Mouse (Mus musculus) hindbrain, embryonic 15.5 days (tissue): ENCODE data around the gene Fam207a. TPM values are rescaled to one million over a fixed set of nuclear protein-coding genes. Genes with fewer than 3 reads are reported as not detected.

Source experiments
- ATAC-seq: fragments of 200-750 bp; cut with Nextera tagmentation; 2 replicates; pipeline ENCODE4 v1.8.0; 2017; ENCODE audit warnings: low read depth, moderate number of reproducible peaks, moderate TSS enrichment; ENCODE audit not compliant: low FRiP score
- H3K27ac ChIP-seq: fragments of 300-500 bp; sonication (generic); replicated peaks from 2 replicates; pipeline ENCODE4 v1.5.1; 2015; ENCODE audit warnings: mild to moderate bottlenecking, inconsistent platforms
- H3K27me3 ChIP-seq: fragments of 300-500 bp; sonication (generic); 2 replicates; pipeline ENCODE4 v1.6.1; 2015; ENCODE audit warnings: control low read depth, inconsistent platforms
- H3K36me3 ChIP-seq: fragments of 300-500 bp; sonication (generic); 2 replicates; pipeline ENCODE4 v1.6.1; 2015; ENCODE audit warnings: control low read depth, inconsistent platforms
- H3K4me1 ChIP-seq: fragments of 300-500 bp; sonication (generic); replicated peaks from 2 replicates; pipeline ENCODE4 v1.6.1; 2015; ENCODE audit warnings: control low read depth, inconsistent platforms
- H3K4me2 ChIP-seq: fragments of 300-500 bp; sonication (generic); 2 replicates; pipeline ENCODE4 v1.6.1; 2015; ENCODE audit warnings: moderate library complexity, mild to moderate bottlenecking, inconsistent platforms
- H3K4me3 ChIP-seq: fragments of 300-500 bp; sonication (generic); 2 replicates; pipeline ENCODE4 v1.5.1; 2015; ENCODE audit warnings: mild to moderate bottlenecking, inconsistent platforms
- H3K9ac ChIP-seq: fragments of 300-500 bp; sonication (generic); 2 replicates; pipeline ENCODE4 v1.6.1; 2015; ENCODE audit warnings: inconsistent platforms
- H3K9me3 ChIP-seq: fragments of 300-500 bp; sonication (generic); 2 replicates; pipeline ENCODE4 v1.6.1; 2016; ENCODE audit warnings: control low read depth, inconsistent platforms
- WGBS: fragments of 180-500 bp; shearing (Covaris S2); methylation state at CpG from one replicate; pipeline ENCODE4 v1.1.7; 2015; 5-methylcytosine and 5-hydroxymethylcytosine counted together
- polyA plus RNA-seq: library from polyadenylated mRNA; unstranded; fragments of >200 nt; fragmentation: Nextera tagmentation; extraction: Ambion mirVana; gene quantifications from 2 replicates; pipeline ENCODE4 v1.2.1, GENCODE M21; 2015

Gene Fam207a
- polyA plus RNA-seq, 1 experiment from 2014 or later: 48.4 TPM

DNA sequence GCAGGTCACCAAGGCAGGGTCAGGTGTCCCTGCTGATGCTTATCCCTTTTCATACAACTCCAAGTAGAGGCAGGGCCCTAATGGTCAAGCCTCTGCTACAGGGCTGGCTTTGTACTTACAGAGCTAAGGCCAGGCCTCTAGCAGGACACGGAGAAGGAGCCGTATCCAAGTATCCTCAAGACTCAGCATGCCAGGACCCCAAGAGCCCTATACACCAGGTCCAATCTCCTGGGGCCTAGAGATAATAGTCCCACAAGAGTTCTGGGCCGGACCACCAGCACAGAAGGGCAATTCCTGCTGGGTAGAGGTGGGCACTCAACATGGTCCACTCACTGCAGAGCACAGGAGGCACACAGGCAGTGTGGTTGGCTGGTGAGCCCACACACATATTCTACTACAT, 6.8 kb downstream of the Fam207a start:
- Histone ChIP-seq H3K9me3 (no peaks in the 10 kb centered on the region), H3K4me3 (no peak overlapping the region), H3K4me2 (no peak overlapping the region), H3K4me1 (peaks cover 13% of the 10 kb centered on the region), H3K36me3 (peaks cover 36% of the 10 kb centered on the region), H3K9ac (no peak overlapping the region), H3K27ac (no peak overlapping the region), H3K27me3 (no peaks in the 10 kb centered on the region)
- WGBS: 86% methylated on average over 3 of the region's 3 CpGs
- no peak for ATAC-seq

DNA sequence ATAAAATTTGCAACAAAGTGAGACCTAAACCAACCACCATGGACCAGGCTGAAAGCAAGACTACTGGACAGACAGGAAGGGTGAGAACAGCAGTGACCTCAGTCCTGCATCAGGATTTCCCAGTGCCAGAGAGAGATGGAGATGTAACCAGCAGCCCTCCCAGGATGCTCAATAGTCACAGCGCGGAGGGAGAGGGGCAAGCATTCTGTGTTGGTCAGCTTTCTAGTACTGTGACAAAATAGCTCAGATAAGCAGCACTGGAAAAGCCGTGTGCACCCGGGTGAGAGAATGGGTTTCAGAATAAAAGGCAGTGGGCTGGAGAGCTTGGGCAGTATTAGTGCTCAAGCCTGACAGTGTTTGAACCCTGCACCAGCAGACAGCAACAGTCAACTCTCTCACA, 7.8 kb downstream of the Fam207a start:
- ATAC-seq: no peak
- no peaks in the 10 kb centered on the region for H3K9me3 ChIP-seq
- WGBS: 95% methylated on average over 4 of the region's 4 CpGs
- no peak overlapping the region for H3K4me3 ChIP-seq
- no peaks in the 10 kb centered on the region for H3K27me3 ChIP-seq
- H3K4me1 ChIP-seq: peaks cover 13% of the 10 kb centered on the region
- peaks cover 37% of the 10 kb centered on the region for H3K36me3 ChIP-seq
- no peak overlapping the region for H3K4me2 ChIP-seq
- no peak overlapping the region for H3K27ac ChIP-seq
- no peak overlapping the region for H3K9ac ChIP-seq

DNA sequence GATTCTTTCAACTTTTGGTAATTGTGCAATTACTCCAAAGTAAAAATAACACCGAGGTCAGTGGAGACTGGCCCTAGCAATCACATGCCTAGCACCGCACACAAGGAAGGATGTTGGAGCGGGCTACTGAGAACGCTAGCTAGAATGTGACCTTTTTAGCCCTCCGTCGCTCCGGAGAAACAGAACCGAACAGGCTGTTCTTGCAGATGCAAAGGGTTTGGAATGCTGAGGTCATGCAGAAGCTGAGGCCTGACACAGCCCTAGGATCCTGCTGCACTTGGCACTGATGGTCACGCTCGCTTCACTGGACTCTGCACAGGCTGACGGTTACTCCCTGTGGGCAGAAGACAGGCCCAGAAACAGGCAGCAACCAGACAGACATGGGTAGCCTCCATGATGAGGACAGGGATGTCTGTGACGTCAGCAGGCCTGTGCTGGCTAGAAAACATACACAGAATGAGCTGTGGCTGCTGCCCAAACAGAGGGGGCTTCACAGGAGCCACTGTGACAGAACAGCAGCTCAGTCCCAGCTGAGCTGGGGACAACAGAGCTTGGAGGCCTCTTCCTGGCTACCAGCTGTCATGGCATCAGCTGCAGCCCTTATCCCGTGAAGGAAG, 8.5 kb downstream of the Fam207a start:
- WGBS: 87% methylated on average over 13 of the region's 13 CpGs
- H3K27me3 ChIP-seq: no peaks in the 10 kb centered on the region
- no peaks in the 10 kb centered on the region for H3K9me3 ChIP-seq
- no peak overlapping the region for H3K4me2 ChIP-seq
- H3K36me3 ChIP-seq: peaks cover 30% of the 10 kb centered on the region
- H3K9ac ChIP-seq: no peak overlapping the region
- H3K4me3 ChIP-seq: no peak overlapping the region
- peaks cover 13% of the 10 kb centered on the region for H3K4me1 ChIP-seq
- no peak for ATAC-seq
- H3K27ac ChIP-seq: no peak overlapping the region; the same call in 1 of the 2 replicates

DNA sequence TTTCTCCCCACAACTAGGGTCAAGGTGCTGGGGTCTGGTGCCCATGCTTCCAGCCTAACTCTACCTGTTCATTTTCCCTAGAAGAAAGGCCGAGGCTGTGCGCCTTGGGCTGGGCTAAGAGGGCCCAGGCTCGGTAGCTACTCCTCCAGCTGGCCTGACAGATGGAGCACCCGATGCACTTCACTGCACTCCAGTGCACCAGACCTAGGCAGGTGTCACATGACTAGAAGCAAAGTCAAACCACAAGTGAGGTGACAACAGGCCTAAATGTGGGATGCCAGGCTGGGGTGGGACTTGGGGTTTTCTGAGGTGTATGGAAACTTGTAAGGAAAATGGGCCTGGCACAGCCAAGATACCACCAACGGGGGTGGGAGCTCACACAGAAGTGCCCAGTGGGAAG, 9.1 kb downstream of the Fam207a start:
- H3K9ac ChIP-seq: no peak overlapping the region
- H3K27ac ChIP-seq: no peak overlapping the region; the same call in 1 of the 2 replicates
- H3K4me1 ChIP-seq: peaks cover 13% of the 10 kb centered on the region
- H3K4me3 ChIP-seq: no peak overlapping the region
- ATAC-seq: no peak
- no peak overlapping the region for H3K4me2 ChIP-seq
- H3K9me3 ChIP-seq: no peaks in the 10 kb centered on the region
- 78% methylated on average over 5 of the region's 5 CpGs for WGBS
- no peaks in the 10 kb centered on the region for H3K27me3 ChIP-seq
- peaks cover 25% of the 10 kb centered on the region for H3K36me3 ChIP-seq

DNA sequence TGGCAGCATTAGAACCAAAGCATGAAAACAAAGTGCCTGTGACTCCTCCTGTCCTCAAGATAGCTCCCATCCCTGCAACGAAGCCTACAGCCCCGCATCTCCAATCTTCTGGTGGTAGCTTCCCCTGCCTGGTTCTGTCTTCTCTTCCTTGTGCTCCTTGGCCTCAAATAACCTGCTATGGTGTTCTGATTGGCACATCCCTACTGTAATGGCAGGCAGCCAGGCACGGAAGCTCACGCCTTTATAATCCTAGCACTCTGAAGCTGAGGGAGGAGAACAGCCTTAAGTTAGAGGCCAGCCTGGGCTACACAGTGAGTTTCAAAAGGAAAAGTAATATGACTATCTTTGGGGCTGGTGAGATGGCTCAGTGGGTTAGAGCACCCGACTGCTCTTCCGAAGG, 11.4 kb downstream of the Fam207a start:
- 89% methylated on average over 6 of the region's 6 CpGs for WGBS
- no peak overlapping the region for H3K9ac ChIP-seq
- H3K9me3 ChIP-seq: no peaks in the 10 kb centered on the region
- ATAC-seq: no peak
- no peaks in the 10 kb centered on the region for H3K27me3 ChIP-seq
- H3K4me1 ChIP-seq: peaks cover 4% of the 10 kb centered on the region
- H3K36me3 ChIP-seq: peaks cover 30% of the 10 kb centered on the region
- H3K4me2 ChIP-seq: no peak overlapping the region
- H3K27ac ChIP-seq: no peak overlapping the region
- no peak overlapping the region for H3K4me3 ChIP-seq

DNA sequence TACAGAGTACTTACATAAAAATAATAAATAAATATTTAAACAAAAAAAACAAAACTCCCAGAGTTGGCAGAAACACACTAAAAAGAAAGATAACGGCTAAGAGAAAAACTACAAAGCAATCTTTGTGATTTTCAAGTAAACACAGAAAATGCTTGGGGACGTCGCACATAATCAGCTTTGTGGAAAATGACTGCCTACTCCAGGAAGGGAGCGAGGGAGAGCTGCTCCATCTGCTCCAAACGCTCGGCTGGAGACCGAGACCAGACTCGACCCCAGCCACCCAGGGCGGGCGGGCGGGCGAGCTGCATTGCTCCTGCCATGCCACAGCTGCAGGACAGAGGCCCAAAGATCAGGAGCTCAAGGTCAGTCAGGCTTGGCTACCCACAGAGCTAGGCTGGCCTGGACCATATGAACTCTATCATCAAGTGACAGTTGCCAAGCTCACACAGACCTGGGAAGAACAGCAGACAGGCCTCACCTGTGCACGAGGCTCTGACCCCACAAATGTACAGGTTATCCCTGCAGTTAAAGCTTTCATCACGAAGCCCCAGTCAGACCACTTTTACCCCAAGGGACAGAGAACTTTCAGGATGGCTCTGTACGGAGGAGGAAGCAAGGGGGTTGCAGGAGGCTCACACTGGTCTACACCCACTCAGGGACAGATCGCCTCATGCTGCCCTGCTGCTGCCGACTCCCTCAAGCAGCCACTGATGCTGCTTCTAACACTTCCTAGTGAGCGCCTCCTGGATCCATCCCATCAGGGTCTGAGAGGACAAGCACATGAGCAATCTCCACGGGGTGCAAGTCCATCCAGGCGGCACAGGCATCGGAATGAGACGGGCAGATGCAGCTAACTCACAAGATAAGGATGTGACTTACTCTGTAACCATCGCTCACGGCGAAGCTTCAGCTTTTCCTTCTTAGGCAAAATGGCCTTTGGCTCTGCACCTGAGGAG, 12.3 kb downstream of the Fam207a start:
- Histone ChIP-seq H3K9me3 (no peaks in the 10 kb centered on the region), H3K4me3 (no peak overlapping the region), H3K9ac (no peak overlapping the region), H3K36me3 (peaks cover 33% of the 10 kb centered on the region), H3K27me3 (no peaks in the 10 kb centered on the region), H3K4me1 (no peaks in the 10 kb centered on the region), H3K27ac (no peak overlapping the region), H3K4me2 (no peak overlapping the region)
- ATAC-seq: no peak
- 87% methylated on average over 25 of the region's 25 CpGs for WGBS

DNA sequence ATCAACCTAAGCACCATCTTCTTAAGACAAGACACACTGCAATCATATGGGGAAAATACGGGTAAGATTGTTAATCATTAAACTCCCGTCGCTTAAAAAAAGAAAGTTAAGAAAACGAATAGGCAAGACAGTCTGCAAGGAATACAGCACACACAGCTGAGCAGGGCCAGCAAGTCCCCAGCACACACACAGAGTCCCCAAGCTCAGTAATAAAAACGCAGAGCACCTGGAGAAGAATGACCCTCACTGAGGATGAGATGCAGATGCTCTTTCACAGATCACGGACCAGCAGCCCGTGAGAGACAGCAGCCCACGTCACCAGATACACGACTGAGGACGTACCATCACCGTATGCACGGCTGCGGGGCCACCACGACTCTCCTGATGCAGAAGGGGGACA, 14.9 kb downstream of the Fam207a start:
- WGBS: 78% methylated on average over 14 of the region's 14 CpGs
- no peak overlapping the region for H3K27ac ChIP-seq
- H3K4me1 ChIP-seq: no peaks in the 10 kb centered on the region
- no peak overlapping the region for H3K4me3 ChIP-seq
- ATAC-seq: no peak
- H3K4me2 ChIP-seq: no peak overlapping the region
- H3K27me3 ChIP-seq: no peaks in the 10 kb centered on the region
- H3K9ac ChIP-seq: no peak overlapping the region
- H3K36me3 ChIP-seq: peaks cover 15% of the 10 kb centered on the region
- H3K9me3 ChIP-seq: no peaks in the 10 kb centered on the region

DNA sequence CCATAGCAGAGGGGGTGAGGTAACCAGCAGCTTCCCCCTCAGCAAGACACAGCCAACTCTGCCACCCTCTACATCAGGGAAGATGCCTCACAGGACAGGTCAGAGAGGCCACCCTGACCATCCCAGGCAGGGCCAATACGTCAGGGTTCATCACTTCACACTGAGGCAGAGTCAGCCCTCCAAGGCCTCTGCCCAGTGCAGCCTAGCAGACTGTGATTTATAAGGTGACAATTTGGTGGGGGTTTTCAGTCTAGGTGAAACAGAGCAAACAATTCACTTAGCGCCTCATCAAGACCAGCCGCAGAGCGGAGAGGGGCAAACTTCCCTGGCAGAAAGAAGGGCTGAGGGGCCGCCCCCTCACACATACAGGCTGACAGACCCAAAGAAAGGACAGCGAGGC, 17.3 kb downstream of the Fam207a start:
- WGBS: 84% methylated on average over 6 of the region's 6 CpGs
- no peaks in the 10 kb centered on the region for H3K9me3 ChIP-seq
- H3K4me2 ChIP-seq: no peak overlapping the region
- no peaks in the 10 kb centered on the region for H3K4me1 ChIP-seq
- no peak overlapping the region for H3K4me3 ChIP-seq
- H3K27me3 ChIP-seq: no peaks in the 10 kb centered on the region
- H3K36me3 ChIP-seq: peaks cover 28% of the 10 kb centered on the region
- H3K27ac ChIP-seq: no peak overlapping the region
- ATAC-seq: no peak
- no peak overlapping the region for H3K9ac ChIP-seq

DNA sequence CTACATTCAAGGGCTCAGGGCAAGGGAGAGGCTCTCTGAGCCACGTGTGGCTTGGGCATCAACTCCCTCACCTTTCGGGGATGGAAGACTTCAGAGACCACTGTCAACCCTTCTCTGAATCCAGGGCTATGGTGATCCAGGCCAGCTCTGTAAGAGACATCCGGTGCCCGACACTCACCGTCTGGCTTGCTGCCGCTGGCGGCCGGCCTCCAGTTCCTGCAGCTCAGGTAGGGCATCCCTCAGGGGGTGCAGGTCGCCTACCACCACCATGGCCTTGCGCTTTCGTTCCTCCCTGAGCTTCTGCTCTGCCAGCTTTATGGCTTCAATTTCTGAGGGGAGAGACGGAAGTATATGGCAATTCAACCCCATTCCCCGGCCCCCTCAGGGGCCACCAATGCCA, 18.4 kb downstream of the Fam207a start:
- 95% methylated on average over 13 of the region's 13 CpGs for WGBS
- no peaks in the 10 kb centered on the region for H3K9me3 ChIP-seq
- no peak overlapping the region for H3K4me3 ChIP-seq
- no peaks in the 10 kb centered on the region for H3K4me1 ChIP-seq
- no peak for ATAC-seq
- H3K9ac ChIP-seq: no peak overlapping the region
- no peak overlapping the region for H3K4me2 ChIP-seq
- H3K27ac ChIP-seq: no peak overlapping the region
- no peaks in the 10 kb centered on the region for H3K27me3 ChIP-seq
- H3K36me3 ChIP-seq: peaks cover 29% of the 10 kb centered on the region

DNA sequence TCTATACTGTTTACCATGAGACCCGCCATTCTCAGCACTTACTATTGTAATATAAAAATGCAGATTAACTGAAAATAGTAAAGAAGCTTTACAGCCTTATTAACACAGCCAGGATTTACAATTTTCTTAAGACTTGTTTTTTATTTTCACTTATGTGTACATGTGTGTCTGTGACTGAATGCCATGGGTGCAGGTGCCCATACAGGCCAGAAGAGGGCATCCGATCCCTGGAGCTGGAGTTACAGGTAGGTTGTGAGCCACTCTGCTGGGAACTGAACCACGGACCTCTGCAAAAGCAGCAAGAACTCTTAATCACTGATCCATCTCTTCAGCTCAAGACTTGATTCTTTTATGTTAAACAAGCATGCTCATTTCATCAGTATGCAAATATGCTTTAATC, 22.7 kb downstream of the Fam207a start:
- Histone ChIP-seq H3K36me3 (peaks cover 40% of the 10 kb centered on the region), H3K27me3 (no peaks in the 10 kb centered on the region), H3K9ac (no peak overlapping the region), H3K27ac (no peak overlapping the region), H3K4me1 (no peaks in the 10 kb centered on the region), H3K4me2 (no peak overlapping the region), H3K4me3 (no peak overlapping the region), H3K9me3 (no peaks in the 10 kb centered on the region)
- 95% methylated on average over 3 of the region's 3 CpGs for WGBS
- no peak for ATAC-seq

DNA sequence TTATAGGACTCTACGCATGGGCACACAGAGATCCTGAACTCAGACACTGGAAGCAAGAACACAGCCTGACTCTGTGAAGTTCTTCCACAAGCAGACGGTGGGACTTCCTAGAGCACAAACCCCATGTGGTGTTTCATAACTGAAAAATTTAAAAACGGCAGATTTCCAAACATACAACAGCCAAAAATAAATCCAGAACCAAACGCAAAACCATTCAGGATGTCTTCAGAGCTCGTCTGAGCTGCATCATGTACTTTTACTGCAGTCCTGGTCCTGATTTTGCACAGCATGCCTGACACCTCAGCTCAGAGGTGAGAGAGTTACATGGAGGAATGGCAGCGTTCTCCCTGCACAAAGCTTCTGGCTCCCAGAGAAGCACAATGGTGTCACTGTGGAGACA, 24.0 kb downstream of the Fam207a start:
- Histone ChIP-seq H3K27me3 (no peaks in the 10 kb centered on the region), H3K36me3 (peaks cover 48% of the 10 kb centered on the region)
- no peak for ATAC-seq

DNA sequence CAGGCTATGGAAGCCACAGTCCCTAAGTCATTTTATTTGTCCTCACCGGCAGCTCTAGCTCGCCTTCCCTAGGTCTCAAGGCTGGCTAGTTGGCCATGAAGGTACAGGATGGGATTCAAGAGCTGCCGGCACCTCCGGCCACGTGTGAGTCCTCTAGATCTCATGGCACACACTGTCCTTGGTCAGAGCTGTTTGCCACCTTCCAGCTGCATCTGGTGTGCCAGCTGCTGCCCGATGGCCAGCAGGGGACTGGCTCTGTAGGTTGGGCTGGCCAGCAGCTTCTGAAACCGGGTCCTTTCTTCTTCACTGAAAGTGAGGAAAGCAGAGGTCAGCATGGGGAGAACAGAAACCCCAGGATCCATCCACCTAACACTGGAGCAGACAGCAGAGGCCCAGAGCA, 27.4 kb downstream of the Fam207a start:
- WGBS: 97% methylated on average over 7 of the region's 7 CpGs
- Histone ChIP-seq H3K27me3 (no peaks in the 10 kb centered on the region), H3K9ac (no peak overlapping the region), H3K36me3 (peaks cover 36% of the 10 kb centered on the region), H3K9me3 (no peaks in the 10 kb centered on the region), H3K4me1 (no peaks in the 10 kb centered on the region), H3K27ac (no peak overlapping the region), H3K4me3 (no peak overlapping the region), H3K4me2 (no peak overlapping the region)
- ATAC-seq: no peak

More for the DNA sequence above, 24.0 kb downstream of the Fam207a start:
- Histone ChIP-seq H3K4me1 (no peaks in the 10 kb centered on the region), H3K9me3 (no peaks in the 10 kb centered on the region), H3K27ac (no peak overlapping the region), H3K4me2 (no peak overlapping the region), H3K4me3 (no peak overlapping the region), H3K9ac (no peak overlapping the region)
- 91% methylated on average over 6 of the region's 6 CpGs for WGBS
